Mouse (Mus musculus): ENCODE results near the gene Bicra. TPM values are rescaled to one million over a fixed set of nuclear protein-coding genes. Genes with fewer than 3 reads are reported as not detected.

Bicra gene
- total and polyA plus RNA-seq, 3 experiments = 0.81 to 14.1 TPM; not detected in 1

DNA sequence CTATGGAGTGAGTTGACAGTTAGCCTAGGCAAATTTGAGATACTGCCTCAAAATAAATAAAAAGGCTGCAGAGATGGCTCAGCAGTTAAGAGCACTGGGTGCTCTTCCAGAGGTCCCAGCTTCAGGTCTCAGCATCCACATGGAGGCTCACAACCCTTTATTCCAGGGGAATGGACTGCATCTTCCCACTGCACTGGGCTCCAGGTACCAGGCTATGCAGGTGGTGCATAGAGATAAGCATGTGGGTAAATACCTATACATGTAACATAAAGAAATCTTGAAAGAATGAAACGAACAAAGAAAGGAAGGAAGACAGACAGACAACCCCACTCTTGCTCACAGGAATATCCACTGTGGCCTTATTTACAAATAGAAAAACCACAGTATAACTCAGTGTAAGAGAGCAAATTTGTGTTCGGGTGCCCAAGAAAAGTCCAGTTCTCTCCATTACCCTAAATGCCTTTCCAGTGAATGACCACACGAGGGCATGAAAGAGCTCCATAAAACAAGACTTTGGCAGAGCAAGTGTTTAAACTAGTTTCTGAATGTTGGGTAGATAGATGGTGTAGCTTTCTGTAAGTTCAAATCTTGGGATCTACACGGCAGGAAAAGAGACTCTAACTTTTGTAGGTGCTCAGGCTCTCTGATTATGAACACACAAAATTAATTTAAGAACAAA, 64.9 kb downstream of the Bicra start:
- Histone ChIP-seq H3K27me3 (ENCODE audit: control insufficient read depth in 1 of 2, insufficient read depth in 2 of 2, low read length in 2 of 2) (no peaks in the 10 kb centered on the region), H3K4me3 (ENCODE audit: control insufficient read depth in 1 of 2, insufficient read depth in 1 of 2, low read depth in 2 of 2, low read length in 2 of 2) (no peak overlapping the region), H3K27ac (ENCODE audit: control insufficient read depth, low read depth, low read length) (no peak overlapping the region), H3K9me3 (replicated peaks; ENCODE audit: insufficient read depth, low read length) (no peaks in the 10 kb centered on the region), H3K4me1 (ENCODE audit: control insufficient read depth in 1 of 2, insufficient read depth in 2 of 2, low read length in 2 of 2) (no peaks in the 10 kb centered on the region), H3K79me2 (ENCODE audit: control insufficient read depth, insufficient read depth, low read length, poor library complexity) (no peaks in the 10 kb centered on the region), H3K9ac (ENCODE audit: control insufficient read depth, low read depth, low read length, poor library complexity, severe bottlenecking) (no peak overlapping the region), H3K36me3 (ENCODE audit: control insufficient read depth in 1 of 2, insufficient read depth in 2 of 2, low read length in 2 of 2) (no peaks in the 10 kb centered on the region; a peak in 1 of 4 replicates)
- peak; percentile 75 for DNase-seq (ENCODE audit: low read depth, low spot score)
- TF ChIP-seq TCF12 (IDR thresholded peaks at IDR 0.05; ENCODE audit: low read depth, low read length) (no peak), TAL1 (IDR thresholded peaks at IDR 0.05; ENCODE audit: low read length) (peak; percentile 62), CTCF (IDR thresholded peaks at IDR 0.05 in 2 of 3, conservative IDR thresholded peaks at IDR 0.05 in 1 of 3; ENCODE audit: control insufficient read depth in 1 of 3, insufficient read depth in 1 of 3, low read depth in 2 of 3, low read length in 3 of 3, poor library complexity in 1 of 3, severe bottlenecking in 1 of 3) (peak; percentile 18 to 87 (median 68); a peak in 4 of 6 replicates), UBTF (IDR thresholded peaks at IDR 0.05; ENCODE audit: borderline replicate concordance, insufficient read depth, low read depth, low read length) (no peak), RAD21 (IDR thresholded peaks at IDR 0.05; ENCODE audit: low read depth, low read length) (peak; percentile 86), ZKSCAN1 (IDR thresholded peaks at IDR 0.05; ENCODE audit: low read depth, low read length) (no peak), ZC3H11A (IDR thresholded peaks at IDR 0.05; ENCODE audit: low read depth, low read length) (peak; percentile 85), MYC (IDR thresholded peaks at IDR 0.05; ENCODE audit: low read depth, low read length) (no peak), SMC3 (IDR thresholded peaks at IDR 0.05; ENCODE audit: low read depth, low read length) (peak; percentile 93)

GRCm38 (mm10) chr7:15981538-15981937, 66.2 kb downstream of the Bicra start:
- no peak for DNase-seq (ENCODE audit: low read depth, low spot score)
- Histone ChIP-seq H3K36me3 (ENCODE audit: control insufficient read depth in 1 of 2, insufficient read depth in 2 of 2, low read length in 2 of 2) (no peaks in the 10 kb centered on the region; a peak in 1 of 4 replicates), H3K4me3 (ENCODE audit: control insufficient read depth in 1 of 2, insufficient read depth in 1 of 2, low read depth in 2 of 2, low read length in 2 of 2) (no peak overlapping the region), H3K27ac (ENCODE audit: control insufficient read depth, low read depth, low read length) (no peak overlapping the region), H3K27me3 (ENCODE audit: control insufficient read depth in 1 of 2, insufficient read depth in 2 of 2, low read length in 2 of 2) (no peaks in the 10 kb centered on the region), H3K4me1 (ENCODE audit: control insufficient read depth in 1 of 2, insufficient read depth in 2 of 2, low read length in 2 of 2) (no peaks in the 10 kb centered on the region), H3K79me2 (ENCODE audit: control insufficient read depth, insufficient read depth, low read length, poor library complexity) (no peaks in the 10 kb centered on the region), H3K9ac (ENCODE audit: control insufficient read depth, low read depth, low read length, poor library complexity, severe bottlenecking) (no peak overlapping the region), H3K9me3 (replicated peaks; ENCODE audit: insufficient read depth, low read length) (no peaks in the 10 kb centered on the region)
- TF ChIP-seq ZNF384 (IDR thresholded peaks at IDR 0.05; ENCODE audit: low read depth, low read length) (no peak), SMC3 (IDR thresholded peaks at IDR 0.05; ENCODE audit: low read depth, low read length) (no peak), TBP (IDR thresholded peaks at IDR 0.05; ENCODE audit: low read depth, low read length) (no peak), MYB (IDR thresholded peaks at IDR 0.05; ENCODE audit: low read depth, low read length) (no peak), MYC (IDR thresholded peaks at IDR 0.05; ENCODE audit: low read depth, low read length) (no peak), HCFC1 (IDR thresholded peaks at IDR 0.05; ENCODE audit: low read depth, low read length) (no peak), RAD21 (IDR thresholded peaks at IDR 0.05; ENCODE audit: low read depth, low read length) (no peak), ZC3H11A (IDR thresholded peaks at IDR 0.05; ENCODE audit: low read depth, low read length) (no peak), POLR2AphosphoS2 (IDR thresholded peaks at IDR 0.05; ENCODE audit: low read length) (no peak), MAFK (IDR thresholded peaks at IDR 0.05; ENCODE audit: borderline replicate concordance, low read depth, low read length) (no peak), EP300 (IDR thresholded peaks at IDR 0.05; ENCODE audit: low read depth in 1 of 2, low read length in 2 of 2) (no peak), POLR2AphosphoS5 (IDR thresholded peaks at IDR 0.05; ENCODE audit: borderline replicate concordance, low read depth, low read length) (no peak)

Measured in MEL (cell line).